Mouse (Mus musculus): Measurements from ENCODE around the gene Kbtbd12.

Kbtbd12 gene

GRCm38 (mm10) chr6:88500405-88500767 is 137.4 kb downstream of the Kbtbd12 start:
- no peak for DNase-seq (ENCODE audit: low spot score)

GRCm38 (mm10) chr6:88499481-88500404 is 138.0 kb downstream of the Kbtbd12 start:
- DNase-seq (ENCODE audit: low spot score): peak; percentile 55

Data from ovary, postnatal 36 days (tissue).